Mouse (Mus musculus): ENCODE data around the gene Rnase1. TPM values are rescaled to one million over a fixed set of nuclear protein-coding genes. Genes with fewer than 3 reads are reported as not detected.

The Rnase1 gene
- total RNA-seq, 2 experiments from 2014 or later: not detected

GRCm38 (mm10) chr14:51142568-51142967, 4.0 kb downstream of the Rnase1 start:
- no peak for DNase-seq
- intact Hi-C loops (cut with DNase I): no loop called here

GRCm38 (mm10) chr14:51142119-51142518, 4.5 kb downstream of the Rnase1 start:
- no peak for DNase-seq
- intact Hi-C loops (cut with DNase I): no loop called here

GRCm38 (mm10) chr14:51140342-51140741, 6.2 kb downstream of the Rnase1 start:
- no peak for DNase-seq
- intact Hi-C loops (cut with DNase I): no loop called here

- intact Hi-C loops (cut with DNase I): no loop called here
- DNase-seq: no peak
These were observed 14.2 kb downstream of the Rnase1 start for GRCm38 (mm10) chr14:51132372-51132771.

- intact Hi-C loops (cut with DNase I): no loop called here
- no peak for DNase-seq
These were observed 15.3 kb downstream of the Rnase1 start for GRCm38 (mm10) chr14:51131086-51131815.

GRCm38 (mm10) chr14:51130315-51130940, 16.2 kb downstream of the Rnase1 start:
- intact Hi-C loops (cut with DNase I): no loop called here
- no peak for DNase-seq

GRCm38 (mm10) chr14:51129624-51129975, 17.0 kb downstream of the Rnase1 start:
- intact Hi-C loops (cut with DNase I): no loop called here
- no peak for DNase-seq

GRCm38 (mm10) chr14:51128775-51129623, 17.6 kb downstream of the Rnase1 start:
- no peak for DNase-seq
- intact Hi-C loops (cut with DNase I): no loop called here

- no peak for DNase-seq
These were observed 18.8 kb downstream of the Rnase1 start for GRCm38 (mm10) chr14:51127648-51128258.

GRCm38 (mm10) chr14:51125684-51126083, 20.9 kb downstream of the Rnase1 start:
- intact Hi-C loops (cut with DNase I): no loop called here
- no peak for DNase-seq

More at GRCm38 (mm10) chr14:51127648-51128258, 18.8 kb downstream of the Rnase1 start:
- intact Hi-C loops (cut with DNase I): no loop called here

GRCm38 (mm10) chr14:51113916-51114560, 32.5 kb downstream of the Rnase1 start, which contains the start of gene Eddm3b:
Gene Eddm3b (plus strand): TSS chr14:51114426.
- no peak for DNase-seq
- intact Hi-C loops (cut with DNase I): no loop called here

GRCm38 (mm10) chr14:51113476-51113875, 33.1 kb downstream of the Rnase1 start:
- no peak for DNase-seq
- intact Hi-C loops (cut with DNase I): no loop called here

GRCm38 (mm10) chr14:51111966-51112365, 34.6 kb downstream of the Rnase1 start:
- no peak for DNase-seq
- intact Hi-C loops (cut with DNase I): no loop called here

- intact Hi-C loops (cut with DNase I): no loop called here
- no peak for DNase-seq
These were observed 40.1 kb downstream of the Rnase1 start for GRCm38 (mm10) chr14:51106449-51106967.

GRCm38 (mm10) chr14:51104366-51104765, 42.2 kb downstream of the Rnase1 start:
- intact Hi-C loops (cut with DNase I): loop anchor here (5.0 kb wide), 2 partner anchors 163 to 307 kb away; no protein-coding TSS in a partner anchor
- no peak for DNase-seq

GRCm38 (mm10) chr14:51103217-51103616, 43.4 kb downstream of the Rnase1 start:
- DNase-seq: peak; percentile 40 to 46
- intact Hi-C loops (cut with DNase I): loop anchor here (5.0 kb wide), 2 partner anchors 164 to 306 kb away; no protein-coding TSS in a partner anchor

GRCm38 (mm10) chr14:51101284-51101683, 45.3 kb downstream of the Rnase1 start:
- intact Hi-C loops (cut with DNase I): loop anchor here (5.0 kb wide), 2 partner anchors 166 to 304 kb away; no protein-coding TSS in a partner anchor
- DNase-seq: no peak

- intact Hi-C loops (cut with DNase I): loop anchor here (5.0 kb wide), 1 partner anchor 72 kb away; no protein-coding TSS in a partner anchor
- no peak for DNase-seq
These were observed 47.7 kb downstream of the Rnase1 start for GRCm38 (mm10) chr14:51098921-51099320.

- peak in 1 of 2 experiments; percentile 44 for DNase-seq
- intact Hi-C loops (cut with DNase I): loop anchor here (5.0 kb wide), 1 partner anchor 71 kb away; no protein-coding TSS in a partner anchor
These were observed 48.3 kb downstream of the Rnase1 start for GRCm38 (mm10) chr14:51098300-51098699.
